ENCODE assay signal across 32 mouse cellular contexts in genomic region chr1:65227681-65228080, GRCm38 (mm10). TPM values are rescaled to one million over a fixed set of nuclear protein-coding genes. Genes with fewer than 3 reads are reported as not detected.
DNase-seq lines count a peak whose midpoint lies in the region; ATAC-seq and TF ChIP-seq lines count a peak whose summit lies in the region.
"Had no signal": no experiment of that assay in that cellular context is flagged by ENCODE, and none has a peak within 500 bp of the region (broad histone marks: within the 10 kb centered on the region; RNA-seq: fewer than 3 reads in every experiment).

No protein-coding gene starts in this region.

- peaks cover 35% of the 10 kb centered on the region for H3K36me3 ChIP-seq in liver, adult 2 months (ENCODE audit: control insufficient read depth, insufficient read depth, low read length)
- peaks cover 30% of the 10 kb centered on the region for H3K36me3 ChIP-seq in hindbrain, embryonic 13.5 days

- ATAC-seq in granulocyte monocyte progenitor cell, adult 5-6 weeks (replicated peaks; ENCODE audit: poor library complexity, severe bottlenecking) = peak; percentile 93
- peak; percentile 86 for ATAC-seq in neutrophil, adult 5-6 weeks (ENCODE audit: extremely low read depth, insufficient number of reproducible peaks, low FRiP score, poor library complexity, severe bottlenecking)
- no peak for ATAC-seq in hindbrain, embryonic 13.5 days (ENCODE audit: low FRiP score)
- ATAC-seq: forebrain, embryonic 13.5 days; intestine, postnatal 0 days; liver, embryonic 12.5 days had no signal

- no peaks in the 10 kb centered on the region for H3K27me3 ChIP-seq in liver, adult 2 months (ENCODE audit: control insufficient read depth, insufficient read depth, low read length)
- H3K27me3 ChIP-seq in hindbrain, embryonic 13.5 days = no peaks in the 10 kb centered on the region
- H3K27me3 ChIP-seq: forebrain, embryonic 13.5 days; heart, embryonic 12.5 days; liver, embryonic 12.5 days; neural tube, embryonic 15.5 days had no signal

- H3K79me2 ChIP-seq in liver, adult 2 months (ENCODE audit: control insufficient read depth, insufficient read depth, low read length) = no peaks in the 10 kb centered on the region

- TF ChIP-seq POLR2A in liver, adult 2 months (IDR thresholded peaks at IDR 0.05; ENCODE audit: extremely low read depth, insufficient read depth, low read length) = no peak

- H3K27ac ChIP-seq in liver, adult 2 months (replicated peaks; ENCODE audit: insufficient read depth, low read depth, low read length) = no peak overlapping the region
- H3K27ac ChIP-seq in hindbrain, embryonic 13.5 days = no peak overlapping the region
- H3K27ac ChIP-seq: forebrain, embryonic 13.5 days; heart, adult 2 months; hindbrain, embryonic 14.5 days; liver, embryonic 12.5 days; neural tube, embryonic 15.5 days had no signal

- no peaks in the 10 kb centered on the region for H3K9me3 ChIP-seq in hindbrain, embryonic 13.5 days
- H3K9me3 ChIP-seq: forebrain, embryonic 13.5 days; heart, embryonic 12.5 days; liver, embryonic 12.5 days; neural tube, embryonic 15.5 days had no signal

- no peaks in the 10 kb centered on the region for H3K4me1 ChIP-seq in liver, adult 2 months (ENCODE audit: control insufficient read depth, insufficient read depth, low read length)
- no peaks in the 10 kb centered on the region for H3K4me1 ChIP-seq in hindbrain, embryonic 13.5 days (replicated peaks)
- H3K4me1 ChIP-seq: forebrain, embryonic 13.5 days; heart, embryonic 12.5 days; liver, embryonic 12.5 days; neural tube, embryonic 15.5 days had no signal

- H3K4me2 ChIP-seq in hindbrain, embryonic 13.5 days = no peak overlapping the region
- H3K4me2 ChIP-seq: forebrain, embryonic 13.5 days; heart, embryonic 12.5 days; hindbrain, embryonic 14.5 days; liver, embryonic 12.5 days; neural tube, embryonic 15.5 days had no signal

- WGBS in liver, adult 2 months = 89% methylated on average over 2 of the region's 2 CpGs
- 90% methylated on average over 2 of the region's 2 CpGs for WGBS in hindbrain, embryonic 13.5 days

- no peak for TF ChIP-seq CTCF in liver, adult 2 months (IDR thresholded peaks at IDR 0.05; ENCODE audit: low read depth, low read length)

- H3K9ac ChIP-seq in liver, adult 2 months (ENCODE audit: low read depth, low read length) = no peak overlapping the region
- no peak overlapping the region for H3K9ac ChIP-seq in hindbrain, embryonic 13.5 days
- H3K9ac ChIP-seq: forebrain, embryonic 13.5 days; heart, embryonic 12.5 days; hindbrain, embryonic 14.5 days; liver, embryonic 12.5 days; neural tube, embryonic 15.5 days had no signal

- DNase-seq in liver, adult 2 months (ENCODE audit: extremely low read depth, low read depth, low spot score) = peak; percentile 9
- DNase-seq in liver (no peak), 416B (ENCODE audit: low read depth) (peak; percentile 29)
- no peak for DNase-seq in urinary bladder, postnatal 4 days (ENCODE audit: low spot score in 2 of 2)
- DNase-seq: adrenal gland, postnatal 25 days; cerebellum, adult 18-20 months; cerebellum, postnatal 14 days; gastrocnemius, postnatal 25 days; heart, adult 2 months; heart, postnatal 4 days; kidney, postnatal 14 days; layer of hippocampus, adult 9-11 months; lung, adult 18-20 months; lung, postnatal 36 days; midbrain, embryonic 14.5 days; right cerebral cortex, postnatal 25 days; thymus, adult 2 months; thymus, postnatal 36 days had no signal

- no peak overlapping the region for H3K4me3 ChIP-seq in liver, adult 2 months (ENCODE audit: insufficient read depth, low read depth, low read length)
- no peak overlapping the region for H3K4me3 ChIP-seq in hindbrain, embryonic 13.5 days
- H3K4me3 ChIP-seq: forebrain, embryonic 13.5 days; heart, adult 2 months; heart, embryonic 12.5 days; liver, embryonic 12.5 days; neural tube, embryonic 15.5 days had no signal

RNA-seq across cellular contexts. Expression of gene Pikfyve, which starts 41.2 kb away (rescaled TPM):
- total RNA-seq in liver, adult 2 months (2014; rRNA removed) = 18.7 and 21.1 TPM in 2 replicates
- polyA plus RNA-seq in liver, adult 2 months (2012; rRNA removed) = 2.8 and 2.9 TPM in 2 replicates
- 23.0 and 26.7 TPM in 2 replicates for total RNA-seq in granulocyte monocyte progenitor cell, adult 5-6 weeks (2014; fragmentation: Nextera tagmentation)
- total RNA-seq in granulocyte monocyte progenitor cell, adult 5-6 weeks (2017) = 27.9 and 29.8 TPM in 2 replicates
- total RNA-seq in neutrophil, adult 5-6 weeks (2017) = 64.1 and 69.4 TPM in 2 replicates
- 11.5 and 13.7 TPM in 2 replicates for polyA plus RNA-seq in hindbrain, embryonic 13.5 days (2015; fragmentation: Nextera tagmentation; extraction: Ambion mirVana)

RNA-seq across cellular contexts. Expression of gene Idh1, which starts 41.4 kb away (rescaled TPM):
- 510 and 624 TPM in 2 replicates for total RNA-seq in liver, adult 2 months (2014; rRNA removed)
- polyA plus RNA-seq in liver, adult 2 months (2012; rRNA removed) = 137 and 155 TPM in 2 replicates
- total RNA-seq in granulocyte monocyte progenitor cell, adult 5-6 weeks (2014; fragmentation: Nextera tagmentation) = 98.5 and 119 TPM in 2 replicates
- total RNA-seq in granulocyte monocyte progenitor cell, adult 5-6 weeks (2017) = 214 and 218 TPM in 2 replicates
- total RNA-seq in neutrophil, adult 5-6 weeks (2017) = 40.1 and 48.5 TPM in 2 replicates
- 500 and 521 TPM in 2 replicates for polyA plus RNA-seq in hindbrain, embryonic 13.5 days (2015; fragmentation: Nextera tagmentation; extraction: Ambion mirVana)

RNA-seq across cellular contexts. Expression of gene Pth2r, which starts 54.2 kb away (rescaled TPM):
- not detected in 2 replicates for total RNA-seq in liver, adult 2 months (2014; rRNA removed)
- not detected in 2 replicates for polyA plus RNA-seq in liver, adult 2 months (2012; rRNA removed)
- total RNA-seq in granulocyte monocyte progenitor cell, adult 5-6 weeks (2014; fragmentation: Nextera tagmentation) = not detected in 2 replicates
- total RNA-seq in granulocyte monocyte progenitor cell, adult 5-6 weeks (2017) = not detected in 2 replicates
- total RNA-seq in neutrophil, adult 5-6 weeks (2017) = 0.12 TPM in 1 of 2 replicates, not detected in the other
- polyA plus RNA-seq in hindbrain, embryonic 13.5 days (2015; fragmentation: Nextera tagmentation; extraction: Ambion mirVana) = 1.6 and 2.3 TPM in 2 replicates
- total RNA-seq: adrenal gland, adult 18-20 months; adrenal gland, postnatal 25 days; gastrocnemius, postnatal 25 days; heart, adult 2 months; heart, postnatal 4 days had no signal
- polyA plus RNA-seq: embryonic facial prominence, embryonic 11.5 days; heart, adult 2 months; heart, embryonic 12.5 days; heart, postnatal 0 days; intestine, postnatal 0 days; kidney, embryonic 14.5 days; limb, embryonic 11.5 days; liver, embryonic 12.5 days had no signal

Comparison
In these comparisons a context has a peak if more than half of its experiments do, and no peak if none do; other contexts are left out.
1. DNase-seq: peak in liver, adult 2 months (single experiment) and 416B (single experiment); none in liver (single experiment) and urinary bladder, postnatal 4 days (0 of 2).